Mouse (Mus musculus): Measurements from ENCODE around the gene Camk1d. TPM values are rescaled to one million over a fixed set of nuclear protein-coding genes. Genes with fewer than 3 reads are reported as not detected.

The Camk1d gene
- polyA plus RNA-seq, 1 experiment from 2014 or later = 0.94 TPM

DNA sequence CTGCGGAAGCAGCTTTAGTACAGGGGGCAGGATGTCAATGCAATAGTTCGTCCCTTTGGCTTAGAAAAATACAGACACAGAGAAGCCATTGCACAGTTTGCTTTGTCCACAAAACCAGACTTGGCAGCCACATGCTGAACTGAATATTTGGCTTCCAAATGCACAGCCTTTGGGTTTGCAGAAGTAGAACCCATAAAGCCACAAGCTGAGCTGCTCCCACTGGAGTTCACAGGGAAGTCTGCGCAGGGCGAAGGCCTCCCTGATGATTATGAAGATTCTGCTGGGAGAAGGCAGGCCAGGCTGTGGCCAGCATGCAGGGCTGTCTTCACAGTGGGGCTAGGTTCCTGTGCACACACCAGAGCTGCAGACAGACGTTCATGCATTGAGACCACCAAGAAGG is 419.9 kb downstream of the Camk1d start:
- DNase-seq (ENCODE audit: low spot score) = no peak
- H3K9ac ChIP-seq (replicated peaks; ENCODE audit: low read length) = no peak overlapping the region
- no peaks in the 10 kb centered on the region for H3K4me1 ChIP-seq (ENCODE audit: control insufficient read depth, insufficient read depth, low read length)
- ATAC-seq (replicated peaks; ENCODE audit: insufficient number of reproducible peaks, low FRiP score, low TSS enrichment, low read depth) = no peak
- no peaks in the 10 kb centered on the region for H3K36me3 ChIP-seq (replicated peaks; ENCODE audit: control insufficient read depth, insufficient read depth, low read depth, low read length)
- 62% methylated on average over 5 of the region's 5 CpGs for WGBS
- H3K27ac ChIP-seq (replicated peaks; ENCODE audit: low read depth, low read length) = no peak overlapping the region
- no peak overlapping the region for H3K4me3 ChIP-seq (ENCODE audit: low read depth, low read length)
- no peaks in the 10 kb centered on the region for H3K27me3 ChIP-seq (ENCODE audit: control insufficient read depth, insufficient read depth, low read length)
- H3K9me3 ChIP-seq (replicated peaks; ENCODE audit: control insufficient read depth, low read length) = no peaks in the 10 kb centered on the region
- H3K4me2 ChIP-seq (ENCODE audit: low read depth, low read length) = no peak overlapping the region

DNA sequence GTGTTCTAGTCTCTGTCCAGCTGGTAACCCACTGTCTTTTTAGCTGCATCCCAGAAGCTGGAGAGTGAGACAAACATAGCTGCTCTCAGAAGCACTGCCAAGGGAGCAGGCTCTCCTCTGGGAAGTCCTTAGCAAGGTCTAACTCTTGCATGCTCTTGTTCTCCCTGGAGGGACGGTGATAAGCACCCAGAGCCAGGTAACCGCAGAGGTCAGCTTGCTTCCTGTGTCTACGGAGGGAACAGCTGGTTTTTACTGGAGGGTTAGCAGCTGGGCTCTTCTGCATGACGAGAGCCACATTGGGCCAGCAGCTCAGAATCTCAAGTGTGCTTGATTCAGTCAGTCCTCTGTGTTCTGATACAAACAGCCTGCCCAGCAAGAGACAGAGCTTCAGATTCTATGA is 425.7 kb downstream of the Camk1d start:
- H3K4me2 ChIP-seq (ENCODE audit: low read depth, low read length) = no peak overlapping the region
- WGBS = 73% methylated on average over 4 of the region's 4 CpGs
- H3K27ac ChIP-seq (replicated peaks; ENCODE audit: low read depth, low read length) = no peak overlapping the region
- H3K4me3 ChIP-seq (ENCODE audit: low read depth, low read length) = no peak overlapping the region
- H3K4me1 ChIP-seq (ENCODE audit: control insufficient read depth, insufficient read depth, low read length) = no peaks in the 10 kb centered on the region
- no peaks in the 10 kb centered on the region for H3K9me3 ChIP-seq (replicated peaks; ENCODE audit: control insufficient read depth, low read length)
- no peaks in the 10 kb centered on the region for H3K36me3 ChIP-seq (replicated peaks; ENCODE audit: control insufficient read depth, insufficient read depth, low read depth, low read length)
- no peak for ATAC-seq (replicated peaks; ENCODE audit: insufficient number of reproducible peaks, low FRiP score, low TSS enrichment, low read depth)
- H3K9ac ChIP-seq (replicated peaks; ENCODE audit: low read length) = no peak overlapping the region
- no peak for DNase-seq (ENCODE audit: low spot score)
- no peaks in the 10 kb centered on the region for H3K27me3 ChIP-seq (ENCODE audit: control insufficient read depth, insufficient read depth, low read length)

DNA sequence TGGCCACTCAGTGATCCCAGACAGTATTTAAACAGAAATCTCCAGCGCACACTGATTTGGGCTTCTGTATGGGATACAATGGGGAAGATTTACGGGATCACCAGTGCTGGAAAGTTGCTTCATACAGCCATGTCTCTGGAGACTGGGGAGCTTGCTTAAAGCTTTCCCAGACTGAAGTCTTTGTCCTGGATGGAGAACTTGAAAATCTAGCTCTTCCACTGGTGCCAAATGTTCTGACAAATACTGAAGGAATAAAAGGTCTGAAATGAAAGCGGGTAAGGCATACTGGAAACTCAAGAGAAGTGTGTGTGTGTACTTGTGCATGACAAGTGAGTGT is 427.3 kb downstream of the Camk1d start:
- ATAC-seq (replicated peaks; ENCODE audit: insufficient number of reproducible peaks, low FRiP score, low TSS enrichment, low read depth) = no peak
- Histone ChIP-seq H3K27me3 (ENCODE audit: control insufficient read depth, insufficient read depth, low read length) (no peaks in the 10 kb centered on the region), H3K4me3 (ENCODE audit: low read depth, low read length) (no peak overlapping the region), H3K27ac (replicated peaks; ENCODE audit: low read depth, low read length) (no peak overlapping the region), H3K4me1 (ENCODE audit: control insufficient read depth, insufficient read depth, low read length) (no peaks in the 10 kb centered on the region), H3K9me3 (replicated peaks; ENCODE audit: control insufficient read depth, low read length) (no peaks in the 10 kb centered on the region), H3K36me3 (replicated peaks; ENCODE audit: control insufficient read depth, insufficient read depth, low read depth, low read length) (no peaks in the 10 kb centered on the region), H3K4me2 (ENCODE audit: low read depth, low read length) (no peak overlapping the region), H3K9ac (replicated peaks; ENCODE audit: low read length) (no peak overlapping the region)
- no peak for DNase-seq (ENCODE audit: low spot score)
- WGBS = 92% methylated on average over 3 of the region's 3 CpGs

DNA sequence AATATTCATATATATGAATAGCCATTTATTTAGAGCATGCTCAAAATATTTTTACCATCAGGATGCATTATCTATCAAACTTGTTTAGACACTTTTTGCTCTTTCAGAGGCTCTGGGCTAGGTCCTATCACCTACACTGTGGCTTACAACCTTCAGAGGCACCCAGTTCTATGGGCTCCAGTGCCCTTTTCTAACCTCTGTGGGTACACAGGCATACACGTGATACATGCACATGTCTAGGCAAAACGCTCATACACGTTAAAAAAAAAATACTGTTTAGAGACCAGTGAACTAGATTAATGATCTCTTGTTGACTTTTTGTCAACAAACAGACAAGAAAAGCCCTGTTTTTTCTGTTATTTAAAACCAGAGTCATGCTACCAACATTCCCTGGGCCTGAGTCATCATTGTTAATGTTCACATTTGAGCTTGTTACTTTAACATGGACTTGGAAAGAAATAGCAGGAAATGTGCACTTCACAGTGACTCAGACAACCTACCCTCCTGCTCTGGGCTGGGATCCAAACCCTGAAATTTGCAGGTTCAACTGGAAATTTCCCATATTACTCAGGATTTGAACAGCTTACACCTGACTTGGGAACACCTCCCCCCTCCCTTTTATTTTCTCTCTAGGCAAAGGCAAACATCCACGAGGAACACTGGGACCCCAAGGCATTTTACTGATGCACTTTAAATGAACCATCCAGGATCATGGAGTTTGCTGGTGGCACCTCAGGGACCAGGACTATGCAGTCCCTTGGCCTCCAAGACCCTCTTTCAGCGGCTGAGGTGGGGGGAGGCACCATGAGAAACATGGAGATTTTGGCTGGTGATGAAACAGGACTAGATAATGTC is 427.9 kb downstream of the Camk1d start:
- no peak overlapping the region for H3K9ac ChIP-seq (replicated peaks; ENCODE audit: low read length)
- DNase-seq (ENCODE audit: low spot score) (no peak), ATAC-seq (replicated peaks; ENCODE audit: insufficient number of reproducible peaks, low FRiP score, low TSS enrichment, low read depth) (no peak)
- WGBS = 79% methylated on average over 5 of the region's 5 CpGs
- no peaks in the 10 kb centered on the region for H3K9me3 ChIP-seq (replicated peaks; ENCODE audit: control insufficient read depth, low read length)
- no peaks in the 10 kb centered on the region for H3K27me3 ChIP-seq (ENCODE audit: control insufficient read depth, insufficient read depth, low read length)
- H3K4me2 ChIP-seq (ENCODE audit: low read depth, low read length) = no peak overlapping the region
- H3K4me3 ChIP-seq (ENCODE audit: low read depth, low read length) = no peak overlapping the region
- no peaks in the 10 kb centered on the region for H3K36me3 ChIP-seq (replicated peaks; ENCODE audit: control insufficient read depth, insufficient read depth, low read depth, low read length)
- H3K27ac ChIP-seq (replicated peaks; ENCODE audit: low read depth, low read length) = no peak overlapping the region
- H3K4me1 ChIP-seq (ENCODE audit: control insufficient read depth, insufficient read depth, low read length) = no peaks in the 10 kb centered on the region

DNA sequence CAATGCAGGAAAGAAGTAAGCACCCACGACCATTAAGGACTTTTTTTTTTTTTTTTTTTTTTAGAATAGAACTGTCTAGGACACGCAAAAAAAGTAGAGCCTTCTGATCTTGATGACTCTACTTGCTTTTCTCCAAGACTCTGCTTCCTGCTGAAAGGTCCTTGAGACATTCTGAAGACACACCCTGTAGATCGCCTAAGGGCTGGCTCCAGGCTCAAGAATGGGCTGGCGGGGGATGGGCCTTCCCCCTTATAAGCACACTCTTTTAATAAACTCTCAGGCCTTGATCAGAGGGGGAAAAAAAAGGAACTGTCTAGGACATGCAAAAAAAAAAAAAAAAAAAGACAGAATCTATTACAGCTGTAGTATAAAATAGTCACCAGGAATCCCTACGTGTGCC is 430.0 kb downstream of the Camk1d start:
- H3K9ac ChIP-seq (replicated peaks; ENCODE audit: low read length) = no peak overlapping the region
- 82% methylated on average over 5 of the region's 5 CpGs for WGBS
- no peak for DNase-seq (ENCODE audit: low spot score)

DNA sequence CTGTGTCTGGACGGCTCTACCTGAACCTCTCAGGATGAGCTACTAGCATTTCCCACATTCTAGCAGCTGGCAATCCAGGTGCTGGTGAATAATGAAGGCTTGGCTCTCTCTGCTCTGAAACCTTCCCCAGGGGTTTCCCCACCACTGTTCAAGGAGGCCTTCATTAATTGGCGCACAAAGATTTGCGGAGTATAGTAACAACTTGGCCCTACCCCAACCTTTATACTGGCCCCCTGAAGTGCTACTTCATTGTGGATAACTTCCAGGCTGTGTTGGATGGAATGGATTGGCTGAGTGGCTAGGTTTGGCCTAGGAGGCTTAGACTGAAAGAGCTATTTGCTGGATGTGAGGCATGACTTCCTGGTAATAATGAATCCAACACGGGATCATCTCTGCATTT is 431.7 kb downstream of the Camk1d start:
- H3K4me3 ChIP-seq (ENCODE audit: low read depth, low read length) = no peak overlapping the region
- DNase-seq (ENCODE audit: low spot score) (no peak), ATAC-seq (replicated peaks; ENCODE audit: insufficient number of reproducible peaks, low FRiP score, low TSS enrichment, low read depth) (no peak)
- H3K9me3 ChIP-seq (replicated peaks; ENCODE audit: control insufficient read depth, low read length) = no peaks in the 10 kb centered on the region
- no peaks in the 10 kb centered on the region for H3K27me3 ChIP-seq (ENCODE audit: control insufficient read depth, insufficient read depth, low read length)
- no peaks in the 10 kb centered on the region for H3K36me3 ChIP-seq (replicated peaks; ENCODE audit: control insufficient read depth, insufficient read depth, low read depth, low read length)
- no peak overlapping the region for H3K4me2 ChIP-seq (ENCODE audit: low read depth, low read length)
- no peak overlapping the region for H3K9ac ChIP-seq (replicated peaks; ENCODE audit: low read length)
- WGBS = 89% methylated on average over 4 of the region's 4 CpGs
- no peak overlapping the region for H3K27ac ChIP-seq (replicated peaks; ENCODE audit: low read depth, low read length)
- H3K4me1 ChIP-seq (ENCODE audit: control insufficient read depth, insufficient read depth, low read length) = no peaks in the 10 kb centered on the region

More for the DNA sequence above, 430.0 kb downstream of the Camk1d start:
- Histone ChIP-seq H3K36me3 (replicated peaks; ENCODE audit: control insufficient read depth, insufficient read depth, low read depth, low read length) (no peaks in the 10 kb centered on the region), H3K27ac (replicated peaks; ENCODE audit: low read depth, low read length) (no peak overlapping the region), H3K9me3 (replicated peaks; ENCODE audit: control insufficient read depth, low read length) (no peaks in the 10 kb centered on the region), H3K4me2 (ENCODE audit: low read depth, low read length) (no peak overlapping the region), H3K4me3 (ENCODE audit: low read depth, low read length) (no peak overlapping the region), H3K4me1 (ENCODE audit: control insufficient read depth, insufficient read depth, low read length) (no peaks in the 10 kb centered on the region), H3K27me3 (ENCODE audit: control insufficient read depth, insufficient read depth, low read length) (no peaks in the 10 kb centered on the region)
- no peak for ATAC-seq (replicated peaks; ENCODE audit: insufficient number of reproducible peaks, low FRiP score, low TSS enrichment, low read depth)

DNA sequence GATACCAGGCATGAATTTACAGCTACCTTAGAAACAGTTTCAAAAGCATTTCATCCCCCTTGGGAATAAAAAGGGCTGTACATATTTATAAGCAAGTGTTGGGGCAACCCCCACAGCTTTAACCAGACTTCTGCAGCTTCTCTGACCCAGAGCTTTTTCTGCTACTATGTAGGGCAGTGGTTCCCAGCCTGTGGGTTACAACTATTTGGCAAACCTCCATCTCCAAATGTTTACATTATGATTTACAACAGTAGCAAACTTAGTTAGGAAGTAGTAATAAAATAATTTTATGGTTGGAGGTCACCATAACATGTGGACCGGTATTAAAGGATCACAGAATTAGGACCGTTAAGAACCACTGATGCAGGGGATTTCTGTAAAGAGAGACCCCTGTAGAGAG is 446.3 kb downstream of the Camk1d start:
- no peak overlapping the region for H3K4me2 ChIP-seq (ENCODE audit: low read depth, low read length)
- H3K4me3 ChIP-seq (ENCODE audit: low read depth, low read length) = no peak overlapping the region
- no peak overlapping the region for H3K9ac ChIP-seq (replicated peaks; ENCODE audit: low read length)
- DNase-seq (ENCODE audit: low spot score) (no peak), ATAC-seq (replicated peaks; ENCODE audit: insufficient number of reproducible peaks, low FRiP score, low TSS enrichment, low read depth) (no peak)
- no peaks in the 10 kb centered on the region for H3K27me3 ChIP-seq (ENCODE audit: control insufficient read depth, insufficient read depth, low read length)
- no peaks in the 10 kb centered on the region for H3K4me1 ChIP-seq (ENCODE audit: control insufficient read depth, insufficient read depth, low read length)
- H3K27ac ChIP-seq (replicated peaks; ENCODE audit: low read depth, low read length) = no peak overlapping the region
- H3K36me3 ChIP-seq (replicated peaks; ENCODE audit: control insufficient read depth, insufficient read depth, low read depth, low read length) = no peaks in the 10 kb centered on the region
- H3K9me3 ChIP-seq (replicated peaks; ENCODE audit: control insufficient read depth, low read length) = no peaks in the 10 kb centered on the region
- WGBS = 81% methylated on average over 2 of the region's 2 CpGs

DNA sequence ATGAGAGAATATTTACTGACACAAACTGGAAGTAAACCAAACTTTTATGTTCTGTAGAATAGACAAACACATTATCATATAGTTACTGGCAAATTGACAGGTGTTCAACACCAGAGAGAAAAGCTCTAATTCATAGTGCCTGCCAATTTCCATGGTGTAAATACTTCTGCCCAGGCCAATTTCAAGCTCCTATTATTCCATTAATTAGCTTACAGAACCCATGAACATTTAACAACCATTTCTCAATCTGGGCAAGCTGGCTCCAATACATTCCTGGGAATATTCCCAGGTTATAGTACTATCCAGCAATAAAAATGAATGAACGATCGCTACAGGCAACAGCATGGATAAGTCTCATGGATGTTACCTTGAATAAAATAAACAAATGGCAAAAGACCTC is 452.0 kb downstream of the Camk1d start:
- Histone ChIP-seq H3K4me2 (ENCODE audit: low read depth, low read length) (no peak overlapping the region), H3K4me1 (ENCODE audit: control insufficient read depth, insufficient read depth, low read length) (no peaks in the 10 kb centered on the region), H3K27me3 (ENCODE audit: control insufficient read depth, insufficient read depth, low read length) (no peaks in the 10 kb centered on the region), H3K9me3 (replicated peaks; ENCODE audit: control insufficient read depth, low read length) (no peaks in the 10 kb centered on the region), H3K9ac (replicated peaks; ENCODE audit: low read length) (no peak overlapping the region), H3K27ac (replicated peaks; ENCODE audit: low read depth, low read length) (no peak overlapping the region), H3K4me3 (ENCODE audit: low read depth, low read length) (no peak overlapping the region), H3K36me3 (replicated peaks; ENCODE audit: control insufficient read depth, insufficient read depth, low read depth, low read length) (no peaks in the 10 kb centered on the region)
- ATAC-seq (replicated peaks; ENCODE audit: insufficient number of reproducible peaks, low FRiP score, low TSS enrichment, low read depth) = no peak
- no peak for DNase-seq (ENCODE audit: low spot score)
- WGBS = 94% methylated on average over 2 of the region's 2 CpGs
